Mouse (Mus musculus) granulocyte monocyte progenitor cell, adult 5-6 weeks (primary cell): ENCODE measurements around the gene Myh9. TPM values are rescaled to one million over a fixed set of nuclear protein-coding genes. Genes with fewer than 3 reads are reported as not detected.

Source experiments
- ATAC-seq: replicated peaks from 2 replicates; pipeline ENCODE4 v1.8.0; 2016; ENCODE audit warnings: mild to moderate bottlenecking, moderate TSS enrichment, inconsistent platforms; ENCODE audit not compliant: poor library complexity, severe bottlenecking
- total RNA-seq, 2 experiments: library from RNA; stranded (forward) in 1 of 2; stranded (reverse) in 1 of 2; fragments of 200-712, 200-1000 nt in 1 of 2; fragments of >200 nt in 1 of 2; fragmentation: Nextera tagmentation in 1 of 2; gene quantifications; 2 replicates each; pipeline ENCODE4 v1.2.3; 2014 to 2017

Gene Myh9
- total RNA-seq, 2 experiments from 2014 or later = 285 to 315 TPM

- ATAC-seq = no peak
These were observed 47.7 kb downstream of the Myh9 start for GRCm38 (mm10) chr15:77794138-77794907.

GRCm38 (mm10) chr15:77793554-77793953 is 48.4 kb downstream of the Myh9 start:
- no peak for ATAC-seq

- no peak for ATAC-seq
These were observed 48.9 kb downstream of the Myh9 start for GRCm38 (mm10) chr15:77793094-77793493.

GRCm38 (mm10) chr15:77792056-77792455 is 49.9 kb downstream of the Myh9 start:
- no peak for ATAC-seq

- ATAC-seq = no peak
These were observed 51.1 kb downstream of the Myh9 start for GRCm38 (mm10) chr15:77790656-77791405.

GRCm38 (mm10) chr15:77789186-77789585 is 52.8 kb downstream of the Myh9 start:
- no peak for ATAC-seq

- no peak for ATAC-seq
These were observed 53.6 kb downstream of the Myh9 start for GRCm38 (mm10) chr15:77788356-77788755.

- no peak for ATAC-seq
These were observed 56.2 kb downstream of the Myh9 start for GRCm38 (mm10) chr15:77785807-77786206.

- ATAC-seq = no peak
These were observed 57.7 kb downstream of the Myh9 start for GRCm38 (mm10) chr15:77784039-77784824.

GRCm38 (mm10) chr15:77782449-77783014 is 59.4 kb downstream of the Myh9 start:
- peak; percentile 12; the same call in 1 of the 2 replicates for ATAC-seq

GRCm38 (mm10) chr15:77775186-77775963 is 66.6 kb downstream of the Myh9 start:
- peak; percentile 45; the same call in 1 of the 2 replicates for ATAC-seq

GRCm38 (mm10) chr15:77774303-77774702 is 67.7 kb downstream of the Myh9 start:
- no peak for ATAC-seq

- ATAC-seq = no peak
These were observed 68.7 kb downstream of the Myh9 start for GRCm38 (mm10) chr15:77773099-77773915.

GRCm38 (mm10) chr15:77770942-77771341 is 71.0 kb downstream of the Myh9 start:
- ATAC-seq = no peak

- ATAC-seq = no peak
These were observed 71.6 kb downstream of the Myh9 start for GRCm38 (mm10) chr15:77770341-77770740.

GRCm38 (mm10) chr15:77766981-77767380 is 75.0 kb downstream of the Myh9 start:
- ATAC-seq = no peak

GRCm38 (mm10) chr15:77765484-77766093 is 76.4 kb downstream of the Myh9 start:
- ATAC-seq = no peak

GRCm38 (mm10) chr15:77764391-77765006 is 77.5 kb downstream of the Myh9 start:
- no peak for ATAC-seq
